Mouse (Mus musculus) thymus, postnatal 10 days (tissue): ENCODE results near the gene Gpr62.

ENCODE experiments used
- DNase-seq, 2 experiments: peaks; one replicate each; pipeline ENCODE4 v3.0.0; 2021; ENCODE audit warnings: low spot score in 2 of 2

Gene Gpr62

DNA sequence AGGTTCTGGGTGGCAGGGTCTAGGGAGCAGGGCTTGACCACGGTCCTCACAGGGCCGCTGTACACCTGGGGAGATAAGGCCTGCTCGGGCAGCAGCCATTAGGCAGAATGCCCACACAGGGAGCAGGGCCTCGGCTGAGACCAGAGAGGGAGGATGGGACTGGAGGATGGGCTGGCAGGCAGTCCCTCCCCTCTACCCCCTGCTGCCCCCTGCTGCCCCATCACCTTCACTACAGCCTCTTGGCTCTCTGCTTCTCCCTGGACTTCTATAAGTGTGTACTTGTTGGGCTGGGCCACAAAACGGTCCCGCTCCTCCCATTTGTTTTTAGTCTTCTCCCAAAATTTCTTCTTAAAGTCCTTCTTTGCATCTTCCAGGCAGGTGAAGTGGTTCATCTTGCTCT lies 8.7 kb upstream of the Gpr62 start:
- DNase-seq = peak; percentile 48 to 74

DNA sequence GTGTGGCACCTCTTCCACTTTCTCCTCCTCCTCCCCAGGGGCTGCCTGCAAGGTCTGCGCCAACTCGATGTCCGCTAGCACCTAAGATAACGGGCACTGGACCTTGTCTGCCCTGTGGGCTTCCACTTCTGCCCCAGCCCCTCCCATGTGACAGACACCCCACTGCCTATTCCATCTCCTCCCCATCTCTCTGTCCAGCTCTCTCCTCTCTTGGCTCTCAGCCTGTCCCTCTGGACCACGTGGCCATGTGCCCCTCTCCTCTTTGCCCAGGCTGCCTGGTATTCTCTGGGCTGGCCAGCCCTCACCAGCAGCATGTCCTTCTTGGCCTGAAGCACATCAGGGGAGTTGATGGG lies 8.0 kb upstream of the Gpr62 start:
- no peak for DNase-seq

DNA sequence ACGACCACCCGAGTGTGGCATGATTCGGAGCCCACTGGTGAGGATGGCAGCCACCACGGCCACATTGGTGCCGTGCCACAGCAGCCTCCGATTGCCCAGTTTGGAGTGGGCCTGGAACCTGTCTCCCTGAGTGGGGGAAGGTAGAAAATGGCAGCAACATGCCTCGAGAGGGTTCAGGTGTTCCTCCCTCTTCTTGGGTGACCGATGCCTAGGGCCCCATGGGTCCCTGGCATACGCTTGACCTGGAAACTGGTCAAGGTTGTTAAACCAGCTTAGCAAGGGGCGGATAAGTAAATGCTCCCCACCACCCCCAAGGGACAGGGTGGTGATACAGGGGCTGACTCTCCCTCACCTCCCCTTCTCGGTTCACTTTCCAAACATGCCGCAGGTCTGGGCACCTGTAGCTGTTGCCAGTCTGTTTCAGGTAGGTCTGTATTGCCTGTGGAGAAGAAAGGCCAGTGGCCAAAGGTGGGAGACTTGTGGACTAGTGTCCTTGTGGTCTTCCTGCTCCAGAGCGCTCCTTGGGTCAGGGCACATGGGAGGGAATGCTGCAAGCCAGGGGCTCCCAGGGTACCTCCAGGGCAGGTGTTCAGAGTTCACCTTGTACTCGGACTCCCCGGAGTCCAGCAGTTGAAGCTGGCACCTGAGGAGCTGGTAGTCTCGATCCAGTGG lies 7.5 kb upstream of the Gpr62 start:
- no peak for DNase-seq

- no peak for DNase-seq
Measured at GRCm38 (mm10) chr9:106472321-106472720, 6.6 kb upstream of the Gpr62 start.

- DNase-seq = no peak
Measured at GRCm38 (mm10) chr9:106471892-106472291, 6.2 kb upstream of the Gpr62 start.

DNA sequence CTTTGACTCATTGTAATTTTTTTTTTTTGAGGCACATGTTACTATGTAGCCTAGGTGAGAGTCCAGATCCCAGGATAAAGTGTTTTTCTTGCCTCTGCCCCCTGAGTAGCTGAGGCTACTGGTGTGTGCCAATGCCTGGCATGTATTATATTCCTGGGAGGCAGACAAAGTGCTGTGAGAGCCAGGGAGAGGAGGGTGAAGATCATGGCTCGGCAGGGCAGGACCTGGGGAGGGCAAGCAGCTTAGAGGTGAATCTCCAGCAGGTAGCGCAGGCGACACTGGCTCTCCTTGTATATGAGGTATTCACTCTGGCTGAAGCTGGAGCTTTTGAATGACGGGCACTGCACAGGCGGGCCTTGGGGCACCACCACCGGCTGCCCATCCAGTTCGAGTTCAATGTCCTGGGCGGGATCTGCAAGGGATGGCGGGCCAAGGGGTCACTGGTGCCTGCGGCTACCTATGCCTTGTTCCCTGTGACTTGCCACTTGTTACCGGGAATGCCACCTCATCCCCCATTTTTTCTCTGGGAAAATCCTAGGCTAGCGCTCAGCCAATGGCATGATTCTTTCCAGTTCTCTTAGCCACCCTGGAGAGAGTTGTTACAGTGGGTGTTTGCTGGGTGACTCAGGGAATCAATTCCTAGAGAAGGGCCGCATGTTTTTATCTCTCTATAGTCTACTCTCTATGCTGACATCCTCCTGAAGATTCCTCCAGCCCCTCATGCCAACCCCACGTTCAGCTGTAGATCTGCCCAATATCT lies 5.4 kb upstream of the Gpr62 start:
- no peak for DNase-seq

DNA sequence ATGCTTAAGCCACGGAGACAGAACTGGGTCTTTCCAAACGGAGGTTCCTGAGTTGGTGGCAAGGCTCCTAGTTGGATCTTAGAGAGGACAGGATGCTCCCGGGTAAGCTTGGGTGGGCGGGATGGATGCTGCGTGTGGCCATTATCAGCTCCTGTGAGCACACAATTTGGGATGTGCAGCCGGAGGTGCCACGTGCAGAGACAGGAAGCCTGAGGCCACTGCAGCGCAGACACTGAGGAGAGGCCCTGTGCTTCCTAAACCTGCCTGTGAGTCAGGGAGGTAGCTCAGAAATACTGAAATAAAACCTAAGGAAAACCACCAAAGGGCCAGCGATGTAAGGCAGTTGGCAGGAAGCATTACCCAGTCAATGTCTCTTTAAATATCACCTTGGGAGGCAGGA lies 4.0 kb upstream of the Gpr62 start:
- no peak for DNase-seq

GRCm38 (mm10) chr9:106469317-106469716 lies 3.6 kb upstream of the Gpr62 start:
- DNase-seq = no peak

DNA sequence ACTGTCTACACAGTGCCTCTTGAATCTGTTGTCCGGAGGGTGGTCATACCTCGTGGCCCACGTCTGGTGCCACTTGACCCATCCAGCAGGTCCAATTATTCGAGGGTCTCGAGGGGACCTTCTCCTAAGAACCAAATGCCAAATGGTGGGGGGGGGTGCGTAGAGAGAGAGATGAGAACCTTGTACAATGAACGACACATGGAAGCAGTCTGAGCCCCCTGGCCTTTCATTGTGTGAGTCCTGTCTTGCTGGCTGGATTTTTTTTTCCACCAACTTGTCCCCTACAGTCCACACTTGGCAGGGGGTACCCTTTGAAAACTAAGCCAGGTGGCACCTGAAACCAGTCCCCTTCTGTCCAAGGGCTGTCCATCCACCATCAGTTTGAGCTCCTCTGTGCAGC lies 2.0 kb upstream of the Gpr62 start:
- DNase-seq = no peak

GRCm38 (mm10) chr9:106466721-106467120 lies 983 bp upstream of the Gpr62 start:
- no peak for DNase-seq

GRCm38 (mm10) chr9:106464751-106465541 lies 792 bp downstream of the Gpr62 start:
- no peak for DNase-seq

GRCm38 (mm10) chr9:106463122-106464063 lies 2.3 kb downstream of the Gpr62 start:
- DNase-seq = no peak

DNA sequence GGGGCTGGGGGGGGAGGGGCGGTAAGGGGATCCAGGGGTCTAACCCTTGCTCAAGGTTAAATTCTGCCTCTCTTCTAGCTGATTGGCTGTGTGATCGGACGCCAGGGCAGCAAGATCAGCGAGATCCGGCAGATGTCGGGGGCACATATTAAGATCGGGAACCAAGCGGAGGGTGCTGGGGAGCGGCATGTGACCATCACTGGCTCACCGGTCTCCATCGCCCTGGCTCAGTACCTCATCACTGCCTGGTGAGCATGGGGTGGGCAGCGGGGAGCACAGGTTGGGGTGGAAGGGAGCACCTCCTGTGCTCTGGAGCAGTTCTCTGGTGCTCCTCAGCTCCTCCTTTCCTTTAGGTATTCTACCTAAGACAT lies 3.3 kb downstream of the Gpr62 start:
- no peak for DNase-seq

GRCm38 (mm10) chr9:106461641-106462429 lies 3.9 kb downstream of the Gpr62 start:
- DNase-seq = no peak

- no peak for DNase-seq
Measured at GRCm38 (mm10) chr9:106461026-106461415, 4.7 kb downstream of the Gpr62 start.

DNA sequence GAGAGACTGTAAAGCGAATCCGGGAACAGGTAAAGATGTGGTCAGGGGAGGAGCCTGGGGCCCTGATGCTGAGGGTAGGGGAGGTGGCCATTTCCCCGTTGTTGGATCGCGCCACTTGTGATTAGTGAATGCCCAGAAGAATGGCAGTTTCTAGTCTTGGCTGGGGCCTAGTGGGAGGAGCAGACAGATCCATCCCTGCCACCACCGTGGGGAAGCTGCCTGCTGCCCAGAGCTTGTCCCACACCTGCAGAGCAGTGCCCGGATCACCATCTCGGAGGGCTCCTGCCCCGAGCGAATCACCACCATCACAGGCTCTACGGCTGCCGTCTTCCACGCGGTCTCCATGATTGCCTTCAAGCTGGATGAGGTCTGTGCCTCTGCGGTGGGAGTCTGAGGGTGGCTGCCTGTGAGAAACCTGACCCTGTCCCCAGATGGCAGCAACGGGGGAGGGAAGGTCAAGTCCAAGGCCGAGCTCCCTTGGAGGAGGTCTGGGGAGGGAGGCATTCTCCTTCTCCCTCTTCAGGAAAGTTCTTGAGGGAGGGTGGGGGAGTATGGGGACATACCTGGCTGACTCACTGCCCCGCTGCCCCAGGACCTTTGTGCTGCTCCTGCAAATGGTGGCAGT lies 5.2 kb downstream of the Gpr62 start:
- no peak for DNase-seq

DNA sequence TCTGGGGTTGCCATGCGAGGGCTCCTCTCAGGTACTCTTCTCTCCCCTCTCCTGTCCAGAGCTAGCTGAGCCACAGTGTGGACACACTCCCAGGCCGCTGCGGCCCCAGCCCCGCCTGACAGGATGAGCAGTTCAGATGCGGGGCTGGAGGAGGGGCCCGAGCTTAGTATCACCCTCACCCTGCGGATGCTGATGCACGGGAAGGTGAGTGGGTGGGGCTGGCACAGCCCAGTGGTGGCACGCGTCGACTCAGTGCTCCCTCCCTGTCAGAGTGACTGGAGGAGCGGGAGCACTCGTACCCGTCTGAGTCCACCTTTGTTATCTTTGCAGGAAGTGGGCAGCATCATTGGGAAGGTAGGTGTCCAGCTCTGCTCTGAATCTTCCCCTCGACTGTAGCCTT lies 5.8 kb downstream of the Gpr62 start:
- DNase-seq = no peak

- DNase-seq = no peak
Measured at GRCm38 (mm10) chr9:106457920-106458319, 7.8 kb downstream of the Gpr62 start.

- DNase-seq = no peak
Measured at GRCm38 (mm10) chr9:106457163-106457559, 8.6 kb downstream of the Gpr62 start.
